Mouse (Mus musculus) midbrain, embryonic 14.5 days (tissue): ENCODE measurements at regions not wholly inside any gene's neighbourhood (a gene's known extent, or its start where the extent isn't known, plus 50 kb on each side); places are given as distances from the start of the nearest gene placed in this dataset.

Experiments
- ATAC-seq: fragments of 200-750 bp; cut with Nextera tagmentation; 2 replicates; pipeline ENCODE4 v1.8.0; 2017; ENCODE audit warnings: moderate number of reproducible peaks, moderate library complexity; ENCODE audit not compliant: low FRiP score, low TSS enrichment
- DNase-seq: peaks from one replicate; pipeline ENCODE4 v3.0.0-alpha.2; 2015
- H3K27ac ChIP-seq: fragments of 300-500 bp; sonication (generic); replicated peaks from 2 replicates; pipeline ENCODE4 v1.5.1; 2014; ENCODE audit warnings: mild to moderate bottlenecking, low read depth, low read length, moderate library complexity
- H3K27me3 ChIP-seq: fragments of 300-500 bp; sonication (generic); 2 replicates; pipeline ENCODE4 v1.6.1; 2014; ENCODE audit warnings: low read length, control low read depth, mixed read lengths; ENCODE audit not compliant: control insufficient read depth, insufficient read depth
- H3K36me3 ChIP-seq: fragments of 300-500 bp; sonication (generic); 2 replicates; pipeline ENCODE4 v1.6.1; 2014; ENCODE audit warnings: low read length, control low read depth; ENCODE audit not compliant: control insufficient read depth, insufficient read depth
- H3K4me1 ChIP-seq: fragments of 300-500 bp; sonication (generic); 2 replicates; pipeline ENCODE4 v1.6.1; 2014; ENCODE audit warnings: mild to moderate bottlenecking, antibody characterized with exemption, low read length, control low read depth; ENCODE audit not compliant: control insufficient read depth, insufficient read depth
- H3K4me2 ChIP-seq: fragments of 300-500 bp; sonication (generic); 2 replicates; pipeline ENCODE4 v1.6.1; 2014; ENCODE audit warnings: mild to moderate bottlenecking, low read length, moderate library complexity
- H3K4me3 ChIP-seq: fragments of 300-500 bp; sonication (generic); replicated peaks from 2 replicates; pipeline ENCODE4 v1.5.1; 2014; ENCODE audit warnings: low read depth, low read length
- H3K9ac ChIP-seq: fragments of 300-500 bp; sonication (generic); replicated peaks from 2 replicates; pipeline ENCODE4 v1.6.1; 2014; ENCODE audit warnings: mild to moderate bottlenecking, low read length, moderate library complexity
- H3K9me3 ChIP-seq: fragments of 300-500 bp; sonication (generic); 2 replicates; pipeline ENCODE4 v1.6.1; 2016; ENCODE audit warnings: low read length, control low read depth, mixed read lengths; ENCODE audit not compliant: control insufficient read depth
- WGBS: fragments of 180-500 bp; shearing (Covaris S2); extraction: QIAGEN DNeasy Blood & Tissue Kit; methylation state at CpG from one replicate; pipeline ENCODE4 v1.1.7; 2014; 5-methylcytosine and 5-hydroxymethylcytosine counted together

- 49% methylated on average over 4 of the region's 4 CpGs for WGBS
- peak; percentile 17 for DNase-seq
- no peak overlapping the region for H3K27ac ChIP-seq
- no peaks in the 10 kb centered on the region for H3K9me3 ChIP-seq
- H3K4me3 ChIP-seq: no peak overlapping the region
- no peaks in the 10 kb centered on the region for H3K36me3 ChIP-seq
- no peaks in the 10 kb centered on the region for H3K27me3 ChIP-seq
- no peak overlapping the region for H3K9ac ChIP-seq
- no peaks in the 10 kb centered on the region for H3K4me1 ChIP-seq
- ATAC-seq: no peak
- H3K4me2 ChIP-seq: no peak overlapping the region
Measured at GRCm38 (mm10) chr7:136332805-136333204, 561.6 kb upstream of the Mgmt start.

GRCm38 (mm10) chr7:136341599-136342210 is 552.7 kb upstream of the Mgmt start:
- Histone ChIP-seq H3K9me3 (no peaks in the 10 kb centered on the region), H3K4me1 (peaks cover 32% of the 10 kb centered on the region), H3K27ac (peak overlapping the region; percentile 75), H3K27me3 (no peaks in the 10 kb centered on the region), H3K4me3 (no peak overlapping the region), H3K9ac (peak overlapping the region; percentile 20; the same call in 1 of the 2 replicates), H3K36me3 (no peaks in the 10 kb centered on the region), H3K4me2 (no peak overlapping the region)
- 66% methylated on average over 16 of the region's 16 CpGs for WGBS
- DNase-seq (peak; percentile 31), ATAC-seq (no peak)

GRCm38 (mm10) chr7:136342211-136342799 is 552.1 kb upstream of the Mgmt start:
- no peaks in the 10 kb centered on the region for H3K9me3 ChIP-seq
- ATAC-seq (0 out of 2 replicates have a peak, but pooled peaks have one; percentile 43), DNase-seq (peak; percentile 54)
- WGBS: 31% methylated on average over 10 of the region's 10 CpGs
- H3K4me3 ChIP-seq: no peak overlapping the region
- H3K4me2 ChIP-seq: 0 out of 2 replicates have a peak overlapping the region, but pooled peaks have one; percentile 3
- H3K27me3 ChIP-seq: no peaks in the 10 kb centered on the region
- peaks cover 32% of the 10 kb centered on the region for H3K4me1 ChIP-seq
- peak overlapping the region; percentile 75 for H3K27ac ChIP-seq
- H3K36me3 ChIP-seq: no peaks in the 10 kb centered on the region
- peak overlapping the region; percentile 20; the same call in 1 of the 2 replicates for H3K9ac ChIP-seq

GRCm38 (mm10) chr7:136342822-136343221 is 551.6 kb upstream of the Mgmt start:
- 0 out of 2 replicates have a peak overlapping the region, but pooled peaks have one; percentile 3 for H3K4me2 ChIP-seq
- no peak overlapping the region for H3K4me3 ChIP-seq
- no peak overlapping the region; the same call in 1 of the 2 replicates for H3K9ac ChIP-seq
- no peaks in the 10 kb centered on the region for H3K27me3 ChIP-seq
- WGBS: 5% methylated on average over 8 of the region's 8 CpGs
- no peaks in the 10 kb centered on the region for H3K9me3 ChIP-seq
- no peaks in the 10 kb centered on the region for H3K36me3 ChIP-seq
- ATAC-seq (no peak; the same call in 1 of the 2 replicates), DNase-seq (peak; percentile 85)
- H3K4me1 ChIP-seq: peaks cover 32% of the 10 kb centered on the region
- peak overlapping the region; percentile 75 for H3K27ac ChIP-seq

- Histone ChIP-seq H3K4me3 (no peak overlapping the region), H3K4me2 (no peak overlapping the region), H3K27me3 (no peaks in the 10 kb centered on the region), H3K27ac (0 out of 2 replicates have a peak overlapping the region, but pooled peaks have one; percentile 26), H3K9me3 (no peaks in the 10 kb centered on the region), H3K9ac (no peak overlapping the region), H3K4me1 (peaks cover 38% of the 10 kb centered on the region), H3K36me3 (no peaks in the 10 kb centered on the region)
- WGBS: 93% methylated on average over 4 of the region's 4 CpGs
- ATAC-seq (no peak), DNase-seq (no peak)
Measured at GRCm38 (mm10) chr7:136343494-136343893, 550.9 kb upstream of the Mgmt start.

- Histone ChIP-seq H3K9me3 (no peaks in the 10 kb centered on the region), H3K27ac (no peak overlapping the region), H3K4me3 (no peak overlapping the region), H3K4me2 (no peak overlapping the region), H3K4me1 (peaks cover 38% of the 10 kb centered on the region), H3K9ac (no peak overlapping the region), H3K36me3 (no peaks in the 10 kb centered on the region), H3K27me3 (no peaks in the 10 kb centered on the region)
- ATAC-seq (no peak), DNase-seq (no peak)
- WGBS: 92% methylated on average over 3 of the region's 3 CpGs
Measured at GRCm38 (mm10) chr7:136345051-136345450, 549.4 kb upstream of the Mgmt start.

GRCm38 (mm10) chr7:136346531-136346930 is 547.9 kb upstream of the Mgmt start:
- no peaks in the 10 kb centered on the region for H3K27me3 ChIP-seq
- ATAC-seq (no peak), DNase-seq (no peak)
- no peak overlapping the region for H3K27ac ChIP-seq
- H3K4me2 ChIP-seq: no peak overlapping the region
- H3K9ac ChIP-seq: no peak overlapping the region
- no peaks in the 10 kb centered on the region for H3K9me3 ChIP-seq
- peaks cover 30% of the 10 kb centered on the region for H3K4me1 ChIP-seq
- no peaks in the 10 kb centered on the region for H3K36me3 ChIP-seq
- WGBS: 90% methylated on average over 4 of the region's 4 CpGs
- no peak overlapping the region for H3K4me3 ChIP-seq

GRCm38 (mm10) chr7:136348309-136348708 is 546.1 kb upstream of the Mgmt start:
- WGBS: 32% methylated on average over 1 of the region's 1 CpGs
- Histone ChIP-seq H3K4me1 (peaks cover 12% of the 10 kb centered on the region), H3K4me3 (no peak overlapping the region), H3K27ac (no peak overlapping the region), H3K4me2 (no peak overlapping the region), H3K36me3 (no peaks in the 10 kb centered on the region), H3K27me3 (no peaks in the 10 kb centered on the region), H3K9me3 (no peaks in the 10 kb centered on the region), H3K9ac (no peak overlapping the region)
- no peak for ATAC-seq
- DNase-seq: peak; percentile 10

GRCm38 (mm10) chr7:136349651-136350050 is 544.8 kb upstream of the Mgmt start:
- Histone ChIP-seq H3K4me3 (no peak overlapping the region), H3K27ac (no peak overlapping the region), H3K36me3 (no peaks in the 10 kb centered on the region), H3K9me3 (no peaks in the 10 kb centered on the region), H3K9ac (no peak overlapping the region), H3K27me3 (no peaks in the 10 kb centered on the region), H3K4me2 (no peak overlapping the region), H3K4me1 (0 out of 2 replicates have a peak, but pooled peaks cover 7% of the 10 kb centered on the region)
- peak; percentile 12 for DNase-seq
- no peak for ATAC-seq
- 64% methylated on average over 14 of the region's 14 CpGs for WGBS
